Mouse (Mus musculus): Measurements from ENCODE around the gene Lonp2.
A peak's percentile ranks its signal among the peaks of the same experiment; 100 is the strongest.

Gene Lonp2

GRCm38 (mm10) chr8:86623911-86624731, at the start of gene Lonp2:
TSS of gene Lonp2 (plus strand) at chr8:86624043.
- DNase-seq (ENCODE audit: low read depth): peak; percentile 97

- DNase-seq (ENCODE audit: low read depth): no peak
Measured at GRCm38 (mm10) chr8:86577547-86577946, 46.3 kb upstream of the Lonp2 start.

GRCm38 (mm10) chr8:86578076-86578475, 45.8 kb upstream of the Lonp2 start:
- no peak for DNase-seq (ENCODE audit: low read depth)

- no peak for DNase-seq (ENCODE audit: low read depth)
Measured at GRCm38 (mm10) chr8:86578693-86579092, 45.1 kb upstream of the Lonp2 start.

- no peak for DNase-seq (ENCODE audit: low read depth)
Measured at GRCm38 (mm10) chr8:86580458-86580857, 43.4 kb upstream of the Lonp2 start, which contains the start of gene Abcc12. TSS of gene Abcc12 (minus strand) at chr8:86580686.

- no peak for DNase-seq (ENCODE audit: low read depth)
Measured at GRCm38 (mm10) chr8:86581921-86582331, 41.9 kb upstream of the Lonp2 start.

- peak; percentile 88 for DNase-seq (ENCODE audit: low read depth)
Measured at GRCm38 (mm10) chr8:86585118-86585517, 38.7 kb upstream of the Lonp2 start.

- peak; percentile 84 for DNase-seq (ENCODE audit: low read depth)
Measured at GRCm38 (mm10) chr8:86585532-86585931, 38.3 kb upstream of the Lonp2 start.

GRCm38 (mm10) chr8:86586058-86586457, 37.8 kb upstream of the Lonp2 start:
- DNase-seq (ENCODE audit: low read depth): no peak

GRCm38 (mm10) chr8:86586642-86587041, 37.2 kb upstream of the Lonp2 start:
- DNase-seq (ENCODE audit: low read depth): peak; percentile 75

GRCm38 (mm10) chr8:86588338-86588737, 35.5 kb upstream of the Lonp2 start:
- DNase-seq (ENCODE audit: low read depth): no peak

- DNase-seq (ENCODE audit: low read depth): no peak
Measured at GRCm38 (mm10) chr8:86593099-86593498, 30.7 kb upstream of the Lonp2 start.

- no peak for DNase-seq (ENCODE audit: low read depth)
Measured at GRCm38 (mm10) chr8:86594159-86594796, 29.6 kb upstream of the Lonp2 start.

- DNase-seq (ENCODE audit: low read depth): peak; percentile 65
Measured at GRCm38 (mm10) chr8:86595671-86596070, 28.2 kb upstream of the Lonp2 start.

- DNase-seq (ENCODE audit: low read depth): no peak
Measured at GRCm38 (mm10) chr8:86597681-86598080, 26.2 kb upstream of the Lonp2 start.

- peak; percentile 31 for DNase-seq (ENCODE audit: low read depth)
Measured at GRCm38 (mm10) chr8:86599299-86599698, 24.5 kb upstream of the Lonp2 start.

GRCm38 (mm10) chr8:86600311-86600710, 23.5 kb upstream of the Lonp2 start:
- no peak for DNase-seq (ENCODE audit: low read depth)

GRCm38 (mm10) chr8:86603174-86603573, 20.7 kb upstream of the Lonp2 start:
- DNase-seq (ENCODE audit: low read depth): no peak

GRCm38 (mm10) chr8:86604676-86605075, 19.2 kb upstream of the Lonp2 start:
- peak; percentile 36 for DNase-seq (ENCODE audit: low read depth)

GRCm38 (mm10) chr8:86613798-86614197, 10.0 kb upstream of the Lonp2 start:
- DNase-seq (ENCODE audit: low read depth): no peak

GRCm38 (mm10) chr8:86615095-86615769, 8.6 kb upstream of the Lonp2 start:
- no peak for DNase-seq (ENCODE audit: low read depth)

- peak; percentile 46 for DNase-seq (ENCODE audit: low read depth)
Measured at GRCm38 (mm10) chr8:86617759-86618387, 6.0 kb upstream of the Lonp2 start.
